Mouse (Mus musculus): ENCODE data around the gene Srbd1. TPM values are rescaled to one million over a fixed set of nuclear protein-coding genes. Genes with fewer than 3 reads are reported as not detected.

The Srbd1 gene
- polyA plus RNA-seq, 2 experiments, result 8.1 to 10.2 TPM

DNA sequence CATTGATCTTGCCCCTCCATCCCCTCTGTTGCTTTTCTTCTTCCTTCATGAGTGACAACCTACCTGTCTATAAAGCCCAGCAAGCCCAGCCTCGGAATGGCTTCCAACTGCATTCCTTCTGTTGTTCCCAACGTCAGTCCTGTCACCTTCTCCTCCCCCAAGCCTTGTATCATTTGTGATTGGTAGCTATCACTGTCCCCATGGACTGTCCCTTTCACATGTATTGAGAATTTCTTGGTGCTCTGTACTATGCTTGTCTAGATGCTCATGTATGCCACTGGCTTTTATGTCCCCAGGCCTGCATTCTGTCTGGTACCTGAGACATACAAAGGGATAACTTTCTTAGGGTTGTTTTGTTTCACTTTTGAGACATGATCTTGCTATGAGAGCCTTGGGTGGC lies 193.2 kb downstream of the Srbd1 start:
- ATAC-seq (ENCODE audit: low FRiP score, low read depth) (no peak), DNase-seq (ENCODE audit: low spot score) (no peak)
- 79% methylated on average over 2 of the region's 2 CpGs for WGBS
- Histone ChIP-seq H3K27me3 (ENCODE audit: control insufficient read depth, insufficient read depth, low read length) (no peaks in the 10 kb centered on the region), H3K4me1 (ENCODE audit: control insufficient read depth, insufficient read depth, low read length) (peaks cover 15% of the 10 kb centered on the region), H3K4me3 (replicated peaks; ENCODE audit: low read length) (no peak overlapping the region), H3K9me3 (ENCODE audit: control insufficient read depth, low read length) (no peaks in the 10 kb centered on the region), H3K36me3 (ENCODE audit: control insufficient read depth, insufficient read depth, low read length) (no peaks in the 10 kb centered on the region), H3K4me2 (replicated peaks; ENCODE audit: low read depth, low read length, severe bottlenecking) (no peak overlapping the region), H3K27ac (replicated peaks; ENCODE audit: low read depth, low read length) (no peak overlapping the region), H3K9ac (ENCODE audit: low read depth, low read length, severe bottlenecking) (no peak overlapping the region)
- TF ChIP-seq POLR2A (IDR thresholded peaks at IDR 0.05; ENCODE audit: borderline replicate concordance, extremely low read depth, insufficient read depth, insufficient read length), result no peak

DNA sequence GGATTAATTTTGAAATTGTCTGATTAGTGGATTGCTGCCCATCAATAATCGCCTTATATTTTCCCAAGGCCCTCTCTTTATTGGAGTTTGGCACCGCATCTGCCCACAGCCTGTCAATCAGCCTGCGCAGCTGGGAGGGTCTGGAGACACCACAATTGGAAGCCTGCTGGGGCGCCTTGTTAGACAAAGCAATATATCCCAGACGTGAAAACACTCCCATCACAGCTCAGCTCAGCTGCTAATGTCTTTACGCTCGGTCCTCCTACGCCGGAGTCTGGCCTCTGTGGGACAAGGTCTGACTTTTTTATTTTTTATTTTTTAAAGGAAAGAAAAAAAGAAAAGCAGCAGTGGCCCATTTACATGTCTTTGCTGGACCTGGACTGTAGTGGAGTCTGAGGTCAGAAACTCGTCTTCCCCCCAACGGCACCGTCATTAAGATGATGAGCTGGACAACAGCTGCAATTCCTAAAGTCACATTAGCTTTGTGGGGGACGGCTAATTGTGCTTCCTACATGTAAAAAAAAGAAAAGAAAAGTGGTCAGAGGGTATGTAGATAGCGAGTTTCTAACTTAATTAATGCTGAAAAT lies 195.0 kb downstream of the Srbd1 start:
- Histone ChIP-seq H3K36me3 (ENCODE audit: control insufficient read depth, insufficient read depth, low read length) (no peaks in the 10 kb centered on the region), H3K9me3 (ENCODE audit: control insufficient read depth, low read length) (no peaks in the 10 kb centered on the region), H3K27me3 (ENCODE audit: control insufficient read depth, insufficient read depth, low read length) (no peaks in the 10 kb centered on the region), H3K4me3 (replicated peaks; ENCODE audit: low read length) (no peak overlapping the region), H3K4me2 (replicated peaks; ENCODE audit: low read depth, low read length, severe bottlenecking) (no peak overlapping the region), H3K9ac (ENCODE audit: low read depth, low read length, severe bottlenecking) (no peak overlapping the region), H3K4me1 (ENCODE audit: control insufficient read depth, insufficient read depth, low read length) (peaks cover 15% of the 10 kb centered on the region), H3K27ac (replicated peaks; ENCODE audit: low read depth, low read length) (no peak overlapping the region)
- no peak for TF ChIP-seq POLR2A (IDR thresholded peaks at IDR 0.05; ENCODE audit: borderline replicate concordance, extremely low read depth, insufficient read depth, insufficient read length)
- 30% methylated on average over 14 of the region's 14 CpGs for WGBS
- peak; percentile 73; the same call in 1 of the 2 replicates for ATAC-seq (ENCODE audit: low FRiP score, low read depth)
- peak; percentile 35 for DNase-seq (ENCODE audit: low spot score)

DNA sequence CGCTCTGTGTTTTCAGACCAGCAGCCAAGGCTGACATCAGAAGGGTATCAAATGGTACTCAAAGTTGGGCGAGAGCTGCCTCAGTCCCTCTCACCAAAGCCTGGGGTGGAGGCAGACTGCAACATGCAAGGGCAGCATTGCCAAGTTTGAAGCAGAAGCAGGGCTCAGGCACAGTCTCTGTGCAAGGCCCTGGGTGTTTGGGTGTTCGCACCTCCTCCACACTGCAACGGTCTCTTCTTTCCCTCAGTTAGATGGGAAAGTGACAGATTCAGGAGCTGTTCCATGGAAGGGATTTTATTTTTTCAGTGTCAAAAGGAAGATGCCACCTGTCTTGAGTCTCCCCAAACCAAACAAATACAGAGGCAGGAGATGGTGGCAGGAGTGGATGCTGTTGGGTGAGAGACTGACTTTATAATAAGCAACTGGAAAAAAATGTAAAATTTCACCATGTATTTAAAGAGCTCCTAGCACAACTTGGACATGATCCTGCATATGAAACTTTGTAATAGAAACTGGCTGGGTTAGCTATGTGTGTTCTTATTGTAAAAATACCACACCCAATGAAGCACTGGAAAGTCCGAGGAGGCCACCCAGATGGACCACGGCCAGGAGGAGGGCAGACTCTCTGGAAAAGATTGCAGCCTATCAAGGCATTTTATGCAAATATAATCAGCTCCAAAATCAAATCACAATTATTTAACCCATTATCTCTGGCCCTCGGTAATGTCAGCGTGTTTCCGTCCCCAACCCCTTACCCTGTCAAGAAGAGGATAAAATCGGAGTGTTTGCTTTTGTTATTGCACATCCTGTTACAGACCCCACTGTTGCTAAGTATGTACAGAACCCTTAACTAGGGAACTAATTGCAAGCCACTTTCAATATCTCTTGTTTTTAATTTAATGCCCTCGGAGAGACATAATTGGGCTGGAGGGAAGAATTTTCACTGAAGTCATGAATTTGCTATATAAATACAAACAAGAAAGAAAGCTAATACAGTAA lies 195.8 kb downstream of the Srbd1 start:
- no peak for TF ChIP-seq POLR2A (IDR thresholded peaks at IDR 0.05; ENCODE audit: borderline replicate concordance, extremely low read depth, insufficient read depth, insufficient read length)
- Histone ChIP-seq H3K4me1 (ENCODE audit: control insufficient read depth, insufficient read depth, low read length) (peaks cover 15% of the 10 kb centered on the region), H3K27me3 (ENCODE audit: control insufficient read depth, insufficient read depth, low read length) (no peaks in the 10 kb centered on the region), H3K9ac (ENCODE audit: low read depth, low read length, severe bottlenecking) (no peak overlapping the region), H3K9me3 (ENCODE audit: control insufficient read depth, low read length) (no peaks in the 10 kb centered on the region), H3K4me3 (replicated peaks; ENCODE audit: low read length) (no peak overlapping the region), H3K27ac (replicated peaks; ENCODE audit: low read depth, low read length) (no peak overlapping the region), H3K4me2 (replicated peaks; ENCODE audit: low read depth, low read length, severe bottlenecking) (no peak overlapping the region), H3K36me3 (ENCODE audit: control insufficient read depth, insufficient read depth, low read length) (no peaks in the 10 kb centered on the region)
- DNase-seq (ENCODE audit: low spot score) (peak; percentile 41), ATAC-seq (ENCODE audit: low FRiP score, low read depth) (no peak)
- WGBS, result 55% methylated on average over 11 of the region's 11 CpGs

DNA sequence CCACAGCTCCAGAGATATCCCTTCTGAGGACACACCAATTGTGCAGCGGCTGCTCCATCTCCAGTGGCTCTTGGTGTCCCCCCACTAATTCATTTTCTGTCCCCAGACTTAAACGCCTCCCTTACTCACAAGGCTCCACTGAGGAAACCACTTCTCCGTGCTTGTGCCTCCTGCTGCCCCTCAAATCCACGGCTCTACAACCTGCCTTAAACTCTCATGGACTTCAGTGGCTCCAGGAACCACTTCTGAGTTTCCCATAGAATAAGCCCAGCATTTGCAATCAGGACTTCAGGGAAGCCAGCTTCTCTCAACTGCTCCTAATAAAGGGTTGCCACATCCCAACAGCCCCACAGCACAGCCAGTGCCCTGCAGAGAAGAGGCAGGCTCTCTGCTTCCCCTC lies 200.2 kb downstream of the Srbd1 start:
- Histone ChIP-seq H3K27ac (replicated peaks; ENCODE audit: low read depth, low read length) (no peak overlapping the region), H3K4me1 (ENCODE audit: control insufficient read depth, insufficient read depth, low read length) (peaks cover 27% of the 10 kb centered on the region), H3K4me2 (replicated peaks; ENCODE audit: low read depth, low read length, severe bottlenecking) (no peak overlapping the region), H3K36me3 (ENCODE audit: control insufficient read depth, insufficient read depth, low read length) (no peaks in the 10 kb centered on the region), H3K9ac (ENCODE audit: low read depth, low read length, severe bottlenecking) (no peak overlapping the region), H3K4me3 (replicated peaks; ENCODE audit: low read length) (no peak overlapping the region), H3K27me3 (ENCODE audit: control insufficient read depth, insufficient read depth, low read length) (0 out of 2 replicates have a peak, but pooled peaks cover 2% of the 10 kb centered on the region), H3K9me3 (ENCODE audit: control insufficient read depth, low read length) (no peaks in the 10 kb centered on the region)
- no peak for ATAC-seq (ENCODE audit: low FRiP score, low read depth)
- DNase-seq (ENCODE audit: low spot score), result no peak
- 71% methylated on average over 4 of the region's 4 CpGs for WGBS
- no peak for TF ChIP-seq POLR2A (IDR thresholded peaks at IDR 0.05; ENCODE audit: borderline replicate concordance, extremely low read depth, insufficient read depth, insufficient read length)

DNA sequence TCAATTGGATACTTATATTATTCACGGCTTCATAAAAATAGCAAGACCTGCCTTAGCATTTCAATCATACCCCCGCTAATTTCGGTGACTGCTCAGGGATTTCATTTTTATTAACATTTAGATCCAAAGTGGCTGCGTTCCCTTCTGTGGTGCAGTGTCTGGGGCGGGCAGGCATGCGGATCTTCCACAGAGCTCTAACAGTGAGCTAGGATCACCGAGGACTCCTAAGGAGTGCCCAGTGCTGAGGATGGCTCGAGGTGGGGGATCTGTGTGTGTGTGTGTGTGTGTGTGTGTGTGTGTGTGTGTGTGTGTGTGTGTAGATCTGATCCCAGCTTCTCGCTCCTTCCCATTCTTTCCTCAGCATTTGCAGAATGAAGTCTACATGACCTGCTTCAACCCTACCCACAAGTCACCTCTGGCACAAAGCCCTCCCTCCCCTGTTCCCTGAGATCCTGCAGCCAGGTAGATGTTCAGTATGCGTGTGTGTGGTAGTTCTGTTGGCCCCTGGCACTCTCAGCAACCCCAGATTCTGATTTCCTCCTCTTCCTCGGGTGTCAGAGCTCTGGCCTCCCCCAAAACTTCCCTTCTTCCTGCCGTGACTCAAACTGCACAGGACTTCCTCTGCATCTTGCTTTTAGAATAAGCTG lies 200.9 kb downstream of the Srbd1 start:
- Histone ChIP-seq H3K4me1 (ENCODE audit: control insufficient read depth, insufficient read depth, low read length) (peaks cover 22% of the 10 kb centered on the region), H3K36me3 (ENCODE audit: control insufficient read depth, insufficient read depth, low read length) (no peaks in the 10 kb centered on the region), H3K4me3 (replicated peaks; ENCODE audit: low read length) (no peak overlapping the region), H3K9ac (ENCODE audit: low read depth, low read length, severe bottlenecking) (no peak overlapping the region), H3K9me3 (ENCODE audit: control insufficient read depth, low read length) (no peaks in the 10 kb centered on the region), H3K27ac (replicated peaks; ENCODE audit: low read depth, low read length) (no peak overlapping the region), H3K27me3 (ENCODE audit: control insufficient read depth, insufficient read depth, low read length) (0 out of 2 replicates have a peak, but pooled peaks cover 2% of the 10 kb centered on the region), H3K4me2 (replicated peaks; ENCODE audit: low read depth, low read length, severe bottlenecking) (no peak overlapping the region)
- no peak for DNase-seq (ENCODE audit: low spot score)
- no peak for TF ChIP-seq POLR2A (IDR thresholded peaks at IDR 0.05; ENCODE audit: borderline replicate concordance, extremely low read depth, insufficient read depth, insufficient read length)
- ATAC-seq (ENCODE audit: low FRiP score, low read depth), result no peak
- 62% methylated on average over 12 of the region's 12 CpGs for WGBS

Data from limb, embryonic 14.5 days (tissue).